Mouse (Mus musculus) fibroblast of lung, adult 2 months (primary cell): ENCODE data around the gene Pknox2.

Experiments
- DNase-seq: peaks from one replicate; pipeline ENCODE4 v3.0.0-alpha.2; 2011; ENCODE audit warnings: low read depth

The Pknox2 gene

GRCm38 (mm10) chr9:37101059-37101940 lies 45.9 kb downstream of the Pknox2 start:
- DNase-seq = no peak

GRCm38 (mm10) chr9:37099595-37099994 lies 47.6 kb downstream of the Pknox2 start:
- DNase-seq = peak; percentile 48

GRCm38 (mm10) chr9:37098600-37098999 lies 48.6 kb downstream of the Pknox2 start:
- DNase-seq = no peak

- no peak for DNase-seq
Observed at GRCm38 (mm10) chr9:37094230-37094990, 52.8 kb downstream of the Pknox2 start.

GRCm38 (mm10) chr9:37093086-37093485 lies 54.1 kb downstream of the Pknox2 start:
- DNase-seq = no peak

GRCm38 (mm10) chr9:37089894-37090652 lies 57.1 kb downstream of the Pknox2 start:
- no peak for DNase-seq

- peak; percentile 26 for DNase-seq
Observed at GRCm38 (mm10) chr9:37085370-37085769, 61.8 kb downstream of the Pknox2 start.

- DNase-seq = no peak
Observed at GRCm38 (mm10) chr9:37082246-37082645, 65.0 kb downstream of the Pknox2 start.

GRCm38 (mm10) chr9:37080309-37080708 lies 66.9 kb downstream of the Pknox2 start:
- no peak for DNase-seq

GRCm38 (mm10) chr9:37077063-37077418 lies 70.2 kb downstream of the Pknox2 start:
- DNase-seq = no peak

GRCm38 (mm10) chr9:37076386-37077062 lies 70.7 kb downstream of the Pknox2 start:
- DNase-seq = no peak

- no peak for DNase-seq
Observed at GRCm38 (mm10) chr9:37075903-37076302, 71.3 kb downstream of the Pknox2 start.

- no peak for DNase-seq
Observed at GRCm38 (mm10) chr9:37069391-37070312, 77.6 kb downstream of the Pknox2 start.

GRCm38 (mm10) chr9:37067473-37067830 lies 79.8 kb downstream of the Pknox2 start:
- DNase-seq = no peak

- no peak for DNase-seq
Observed at GRCm38 (mm10) chr9:37066732-37067472, 80.3 kb downstream of the Pknox2 start.

GRCm38 (mm10) chr9:37061627-37062026 lies 85.6 kb downstream of the Pknox2 start:
- DNase-seq = no peak

GRCm38 (mm10) chr9:37054703-37055102 lies 92.5 kb downstream of the Pknox2 start:
- peak; percentile 47 for DNase-seq

- peak; percentile 82 for DNase-seq
Observed at GRCm38 (mm10) chr9:37053601-37054512, 93.3 kb downstream of the Pknox2 start.

- DNase-seq = no peak
Observed at GRCm38 (mm10) chr9:37053041-37053440, 94.2 kb downstream of the Pknox2 start.
